Mouse (Mus musculus) embryonic stem cell, embryonic (primary cell): Measurements from ENCODE around the gene Pacs1.

Experiments
- CTCF ChIA-PET, 4 experiments: fragments of 300-600 bp in 2 of 4; fragments of 350-600 bp in 2 of 4; sonication (Branson Sonifier 250); formaldehyde crosslinking; loops; one replicate each; lab custom pipeline; 2022; ENCODE audit warnings: inconsistent platforms in 2 of 4; lab: Charles Lee
- POLR2A ChIA-PET, 4 experiments: fragments of 300-600 bp in 2 of 4; fragments of 350-600 bp in 2 of 4; sonication (Branson Sonifier 250); formaldehyde crosslinking; loops; one replicate each; lab custom pipeline; 2022; ENCODE audit warnings: antibody characterized with exemption in 4 of 4, inconsistent platforms in 1 of 4; lab: Charles Lee

Pacs1 gene

DNA sequence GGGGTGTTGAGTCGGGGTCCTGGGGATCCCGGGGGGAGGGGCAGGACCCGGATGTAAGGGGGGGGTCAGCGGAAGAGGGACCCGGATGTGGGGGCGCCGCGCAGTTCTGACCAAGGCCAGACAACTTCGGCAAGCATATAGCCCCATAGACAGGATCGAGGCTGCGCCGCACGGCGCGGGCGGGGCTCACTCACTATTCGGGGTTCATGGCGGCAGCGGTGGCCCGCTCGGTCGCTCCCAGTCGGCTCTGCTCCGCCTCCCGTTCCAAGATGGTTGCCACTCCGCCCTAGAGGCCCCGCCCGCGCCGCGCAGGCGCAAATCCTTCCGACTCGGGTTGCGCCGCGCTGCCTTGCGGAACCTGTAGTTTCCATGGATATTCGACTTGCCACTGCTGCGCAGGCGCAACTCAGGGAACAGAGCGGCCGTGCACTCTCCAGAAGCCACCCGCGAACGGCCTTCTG is 166.2 kb downstream of the Pacs1 start, which contains the start of gene Rab1b:
Gene Rab1b, minus strand, starts transcription at position 342 of the 461 bp plus-strand sequence.
- POLR2A ChIA-PET = interaction anchor here in 3 of 4 experiments (0.6 to 5.4 kb wide), 17 partner anchors 10 to 188 kb away, joined by 3 to 29 read pairs (median 5); partner anchors contain the start of genes Yif1a (in 3 of the 3), Klc2 (in 2 of the 3), Rin1 (in 1 of the 3) and Sf3b2 (in 1 of the 3)
- CTCF ChIA-PET = interaction anchor here (0.7 to 4.2 kb wide), 8 partner anchors 11 to 346 kb away, joined by 3 to 45 read pairs (median 4); partner anchors contain the start of genes Cd248 (in 1 of the 4), Klc2 (in 1 of the 4), Rin1 (in 1 of the 4) and Yif1a (in 1 of the 4)

DNA sequence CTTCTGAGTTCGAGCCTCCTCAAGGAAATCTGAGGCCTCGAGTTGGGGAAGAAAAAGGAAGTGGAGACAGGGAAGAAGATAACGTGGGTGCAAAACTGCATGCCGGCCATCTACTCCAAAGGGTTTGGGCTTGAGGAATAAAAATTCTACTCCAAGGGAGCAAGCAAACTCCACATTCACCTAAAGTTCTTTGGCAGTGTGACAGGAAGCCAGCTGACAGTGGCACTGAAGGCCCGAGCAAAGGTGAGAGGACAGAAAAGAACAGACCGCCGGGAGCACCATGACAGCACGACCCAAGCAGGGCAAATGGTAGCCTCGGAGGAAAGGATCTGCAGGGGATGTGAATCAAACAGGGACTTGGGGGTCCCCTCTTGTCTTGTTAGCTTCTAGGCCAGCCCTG is 166.8 kb downstream of the Pacs1 start:
- POLR2A ChIA-PET = interaction anchor here in 3 of 4 experiments (0.6 to 5.4 kb wide), 17 partner anchors 9 to 1260 kb away, joined by 3 to 29 read pairs (median 4); partner anchors contain the start of genes Klc2 (in 2 of the 3) and Yif1a (in 2 of the 3)
- CTCF ChIA-PET = interaction anchor here in 2 of 4 experiments (1.0 to 4.2 kb wide), 5 partner anchors 12 to 56 kb away, joined by 3 to 45 read pairs (median 5); partner anchors contain the start of genes Klc2 (in 1 of the 2), Rin1 (in 1 of the 2) and Yif1a (in 1 of the 2)

DNA sequence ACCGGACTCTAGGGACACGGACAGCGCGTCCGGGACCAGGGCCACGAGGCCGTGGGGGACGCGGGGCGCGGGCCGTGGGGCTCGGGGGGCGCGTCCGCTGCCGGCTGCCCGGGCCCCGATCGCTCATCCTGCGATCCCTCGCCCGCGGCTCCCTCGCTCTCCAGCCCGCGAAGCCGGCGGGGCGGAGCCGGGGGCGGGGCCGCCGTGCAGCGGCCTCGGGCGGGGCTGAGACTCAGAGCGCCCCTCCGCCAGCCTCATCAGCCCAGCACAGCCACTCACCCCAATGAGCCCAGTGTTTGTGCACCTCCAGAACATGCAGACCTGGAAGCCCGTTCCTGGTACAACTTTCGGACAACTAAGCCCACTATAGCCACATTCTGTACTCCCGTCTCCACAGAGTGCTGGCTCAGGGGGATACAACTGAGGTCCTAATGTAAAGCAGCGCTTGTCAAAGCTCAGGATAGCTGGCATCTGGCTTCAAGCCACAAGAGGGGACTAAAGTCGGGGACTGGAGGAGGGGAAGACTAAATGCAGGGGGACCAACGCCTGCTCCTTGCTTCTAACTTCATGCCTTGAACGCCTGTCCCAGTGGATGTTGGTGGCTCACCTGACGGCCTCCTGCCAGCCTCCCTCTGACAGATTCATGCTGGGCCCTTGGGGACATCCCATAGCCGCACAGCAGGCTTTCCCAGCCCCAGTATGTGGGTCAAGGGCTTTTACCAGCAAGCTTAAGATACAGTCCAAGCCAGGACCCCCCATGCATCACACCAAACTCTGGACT is 174.4 kb downstream of the Pacs1 start, which contains the start of gene Cnih2:
Gene Cnih2, minus strand, starts transcription at position 159 of the 781 bp plus-strand sequence.
- CTCF ChIA-PET = interaction anchor here in 1 of 4 experiments (1.0 to 1.3 kb wide), 3 partner anchors 18 to 44 kb away, joined by 3 to 4 read pairs (median 4); no protein-coding TSS in a partner anchor
- POLR2A ChIA-PET = interaction anchor here in 3 of 4 experiments (0.5 to 1.7 kb wide), 11 partner anchors 10 to 359 kb away, joined by 3 to 7 read pairs (median 4); partner anchors contain the start of genes Klc2 (in 1 of the 3), Tmem151a (in 1 of the 3) and Yif1a (in 1 of the 3)

DNA sequence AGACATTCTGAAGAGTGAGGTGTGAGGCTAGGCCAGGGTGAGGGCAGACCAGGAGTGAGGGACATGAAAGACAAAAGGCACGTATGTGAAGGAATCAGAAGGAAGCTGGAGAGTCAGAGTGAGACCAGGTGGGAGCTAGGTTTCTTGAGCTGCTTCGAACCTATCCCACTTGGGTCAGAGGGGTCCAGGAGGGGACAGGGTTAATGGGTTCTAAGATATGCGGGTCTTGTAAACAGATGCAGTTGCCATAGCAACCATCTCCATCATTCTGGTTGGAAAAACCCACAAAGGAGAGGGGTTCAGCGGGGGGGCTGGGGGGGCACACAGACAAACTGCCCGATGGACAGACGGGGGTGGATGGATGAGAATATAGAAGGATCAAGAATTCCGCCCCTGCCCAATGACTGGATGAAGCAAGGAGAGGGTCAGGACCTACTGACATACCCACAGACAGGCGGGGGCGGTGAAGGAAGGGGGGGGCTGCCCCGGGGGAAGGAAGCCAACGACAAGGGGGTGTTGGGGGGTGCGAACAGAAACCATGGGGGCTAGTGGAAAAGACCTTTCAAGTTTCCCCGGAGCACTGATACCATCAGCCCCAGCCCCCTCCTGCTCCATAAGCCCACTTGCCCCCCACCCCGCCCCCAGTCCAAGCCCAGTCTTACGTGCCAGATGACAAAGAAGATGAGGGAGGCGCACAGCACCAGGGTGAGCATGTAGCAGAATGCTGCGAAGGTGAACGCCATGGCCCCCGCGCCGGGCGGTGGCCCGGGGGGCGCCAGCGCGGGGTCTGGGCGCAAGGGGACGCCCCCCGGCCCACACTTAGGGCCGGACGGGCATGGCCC is 175.2 kb downstream of the Pacs1 start:
- POLR2A ChIA-PET = interaction anchor here in 3 of 4 experiments (0.6 to 2.0 kb wide), 12 partner anchors 9 to 587 kb away, joined by 3 to 7 read pairs (median 4); partner anchors contain the start of genes Yif1a (in 2 of the 3) and Rab1b (in 1 of the 3)

DNA sequence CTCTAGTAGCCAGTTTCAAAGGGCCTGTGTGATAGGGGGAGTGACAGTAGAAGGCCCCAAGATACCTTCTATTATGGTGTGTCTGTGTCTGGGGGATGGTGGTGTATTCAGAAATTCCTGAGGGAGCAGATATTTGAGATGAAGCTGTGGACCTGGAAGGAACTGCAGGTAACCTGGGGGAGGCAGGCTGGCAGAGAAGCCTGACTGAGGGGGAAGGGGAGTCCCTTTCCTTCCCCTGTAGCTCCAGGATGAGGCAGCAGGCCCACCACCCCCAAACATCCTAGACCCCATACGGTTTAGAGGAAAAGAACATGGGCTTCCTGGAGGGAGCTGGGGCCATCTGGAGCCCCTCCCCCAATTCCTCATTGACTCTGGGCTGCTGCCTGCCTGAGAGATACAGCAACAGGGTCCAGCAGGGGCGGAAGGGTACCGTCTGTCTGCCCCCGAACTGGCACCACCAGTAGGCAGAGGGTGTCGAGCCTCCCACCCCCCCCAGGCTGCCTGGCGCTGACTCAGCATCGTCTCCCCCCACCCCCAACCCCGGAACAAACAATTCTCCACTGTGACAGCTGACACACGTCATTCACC is 176.9 kb downstream of the Pacs1 start:
- ChIA-PET CTCF (interaction anchor here in 2 of 4 experiments (0.5 to 1.6 kb wide), 9 partner anchors 8 to 536 kb away, joined by 3 to 6 read pairs (median 4); partner anchors contain the start of genes Klc2 (in 1 of the 2) and Yif1a (in 1 of the 2)), POLR2A (interaction anchor here (0.6 to 4.6 kb wide), 21 partner anchors 8 to 399 kb away, joined by 3 to 29 read pairs (median 4); partner anchors contain the start of genes Klc2 (in 2 of the 4), Rab1b (in 2 of the 4) and Yif1a (in 1 of the 4))

More for the DNA sequence above, 175.2 kb downstream of the Pacs1 start:
- CTCF ChIA-PET = interaction anchor here in 2 of 4 experiments (0.6 to 1.5 kb wide), 3 partner anchors 9 to 20 kb away, joined by 3 to 5 read pairs (median 3); partner anchors contain the start of gene Yif1a (in 1 of the 2)

DNA sequence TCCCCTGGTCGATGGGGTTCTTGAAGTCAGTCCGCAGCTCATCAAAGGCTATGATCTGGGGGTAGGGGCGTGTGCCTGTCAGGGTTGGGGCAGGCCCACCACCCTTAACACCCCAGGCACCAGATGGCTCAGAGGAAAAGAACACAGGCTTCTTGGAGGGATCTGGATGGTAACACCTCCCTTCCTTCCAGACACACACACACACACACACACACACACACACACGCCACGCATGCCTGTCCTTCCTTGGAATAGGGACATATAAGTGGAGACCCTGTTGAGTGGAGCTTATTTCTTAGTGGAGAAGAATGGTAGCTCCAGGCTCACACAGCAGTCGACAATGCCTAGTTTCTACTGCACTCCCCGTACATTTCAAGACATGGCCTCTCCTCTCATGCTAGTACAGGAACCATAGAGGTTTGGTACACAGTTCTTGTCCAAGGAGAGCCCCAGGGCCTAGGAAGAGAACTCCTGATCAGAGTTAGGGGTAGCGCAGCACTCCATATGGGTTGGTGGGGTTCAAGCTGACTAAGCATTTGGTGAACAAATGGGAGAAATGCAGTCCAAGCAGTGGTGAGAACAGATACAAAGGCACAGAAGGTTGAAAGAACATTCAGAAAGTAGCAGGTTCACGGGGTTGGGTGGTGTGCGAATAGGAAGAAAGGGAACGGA is 178.0 kb downstream of the Pacs1 start:
- ChIA-PET POLR2A (interaction anchor here (0.5 to 4.6 kb wide), 19 partner anchors 8 to 675 kb away, joined by 3 to 29 read pairs (median 3); partner anchors contain the start of genes Rab1b (in 2 of the 4) and Klc2 (in 1 of the 4)), CTCF (interaction anchor here (0.5 to 1.6 kb wide), 13 partner anchors 13 to 537 kb away, joined by 3 to 6 read pairs (median 3); partner anchors contain the start of gene Klc2 (in 1 of the 4))

DNA sequence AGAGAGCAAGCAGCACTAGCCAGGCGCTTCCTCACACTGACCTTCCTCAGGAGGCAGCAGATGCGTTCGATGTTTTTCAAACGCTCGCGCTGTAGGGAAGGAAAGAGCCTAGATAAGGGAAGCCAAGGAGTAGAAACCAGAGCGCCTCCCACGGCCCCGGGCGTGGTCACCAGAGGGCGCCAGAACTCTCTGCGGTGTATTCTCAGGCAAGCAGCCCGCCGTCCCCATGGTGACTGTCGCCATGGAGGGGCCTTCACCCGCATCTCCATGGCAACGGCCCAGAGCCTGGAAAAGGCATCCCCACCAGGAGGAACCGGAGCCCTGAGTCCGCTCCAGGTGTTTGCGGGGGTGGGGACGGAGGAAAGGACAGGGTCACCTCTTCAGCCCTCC is 178.7 kb downstream of the Pacs1 start:
- POLR2A ChIA-PET = interaction anchor here in 3 of 4 experiments (0.8 to 4.6 kb wide), 10 partner anchors 9 to 676 kb away, joined by 3 to 29 read pairs (median 3); partner anchors contain the start of genes Rab1b (in 2 of the 3) and Klc2 (in 1 of the 3)
- CTCF ChIA-PET = interaction anchor here in 3 of 4 experiments (1.0 to 1.5 kb wide), 5 partner anchors 41 to 57 kb away, joined by 3 to 4 read pairs (median 3); no protein-coding TSS in a partner anchor

DNA sequence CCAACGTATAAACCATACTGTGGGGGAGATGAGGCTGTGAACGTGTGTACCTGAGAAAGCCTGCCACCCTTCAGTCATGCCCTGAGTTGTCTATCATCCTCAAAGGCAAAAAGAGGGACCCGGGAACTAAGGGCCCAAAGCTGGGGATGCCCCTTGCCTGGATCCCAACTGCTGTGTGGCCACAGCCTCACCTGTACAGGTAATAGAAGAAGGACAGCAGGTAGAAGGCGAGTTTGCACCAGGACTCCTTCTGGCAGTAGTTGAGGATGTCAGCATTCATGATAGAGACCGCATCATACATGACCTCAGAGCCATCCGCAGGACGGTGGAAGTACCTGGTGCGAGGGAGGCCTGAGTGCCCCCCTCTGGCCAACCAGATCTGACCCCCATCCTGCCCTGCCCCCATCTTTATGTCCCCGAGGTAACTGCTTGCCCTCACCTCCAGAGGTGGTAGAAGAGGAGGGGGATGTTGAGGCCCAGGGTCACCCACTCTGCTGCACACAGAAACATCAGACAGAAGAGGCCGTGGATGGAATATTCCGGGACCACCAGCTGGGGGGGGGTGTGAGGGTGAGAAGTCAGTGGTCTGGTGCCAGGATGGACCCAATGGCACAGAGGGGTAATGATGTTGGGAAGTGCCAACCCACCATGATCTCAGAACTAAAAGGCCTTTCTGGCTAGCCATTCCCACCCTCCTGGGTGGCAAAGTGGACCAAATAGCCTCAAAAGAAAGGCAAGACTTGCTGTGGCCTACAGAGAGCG is 179.3 kb downstream of the Pacs1 start:
- CTCF ChIA-PET = interaction anchor here in 1 of 4 experiments (1.2 to 1.3 kb wide), 2 partner anchors 24 to 40 kb away, joined by 3 to 4 read pairs; partner anchors contain the start of gene Klc2
- POLR2A ChIA-PET = interaction anchor here in 2 of 4 experiments (0.6 to 4.6 kb wide), 5 partner anchors 12 to 43 kb away, joined by 3 to 29 read pairs (median 5); partner anchors contain the start of genes Rab1b (in 1 of the 2) and Rin1 (in 1 of the 2)

DNA sequence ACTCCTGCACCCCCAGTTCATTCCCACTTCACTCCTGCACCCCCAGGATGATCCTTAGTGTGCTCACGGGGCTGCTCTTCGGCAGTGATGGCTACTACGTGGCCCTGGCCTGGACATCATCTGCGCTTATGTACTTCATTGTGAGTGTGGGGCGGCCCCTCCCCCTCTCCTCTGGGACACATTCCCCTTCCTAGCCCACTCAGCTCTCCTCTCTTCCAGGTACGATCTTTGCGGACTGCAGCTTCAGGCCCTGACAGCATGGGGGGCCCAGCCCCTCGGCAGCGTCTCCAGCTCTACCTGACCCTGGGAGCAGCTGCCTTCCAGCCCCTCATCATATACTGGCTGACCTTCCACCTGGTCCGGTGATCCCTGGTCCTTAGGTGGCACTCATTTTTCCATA is 180.8 kb downstream of the Pacs1 start:
- ChIA-PET CTCF (interaction anchor here in 2 of 4 experiments (0.9 to 1.5 kb wide), 2 partner anchors 17 to 20 kb away, joined by 3 to 6 read pairs; no protein-coding TSS in a partner anchor), POLR2A (interaction anchor here in 2 of 4 experiments (1.1 to 4.6 kb wide), 5 partner anchors 9 to 42 kb away, joined by 3 to 29 read pairs (median 5); partner anchors contain the start of genes Rab1b (in 1 of the 2) and Rin1 (in 1 of the 2))

DNA sequence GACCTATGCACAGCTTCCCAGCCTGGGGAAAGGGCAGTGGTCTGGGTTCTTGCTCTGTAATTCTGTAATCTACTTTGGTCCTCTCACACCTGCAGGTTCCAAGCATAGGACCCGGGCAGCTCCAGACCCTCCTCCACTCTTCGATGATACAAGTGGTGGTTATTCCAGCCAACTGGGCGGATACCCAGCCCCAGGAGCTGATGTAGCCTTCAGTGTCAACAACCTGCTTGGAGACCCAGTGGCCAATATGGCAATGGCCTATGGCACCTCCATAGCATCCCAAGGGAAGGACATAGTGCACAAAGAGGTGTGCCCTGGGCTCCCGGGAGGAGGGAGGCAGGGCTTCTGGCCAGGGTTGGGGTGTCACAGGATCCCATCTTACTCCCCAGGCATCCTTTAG is 183.6 kb downstream of the Pacs1 start:
- ChIA-PET POLR2A (interaction anchor here in 3 of 4 experiments (0.7 to 3.8 kb wide), 11 partner anchors 8 to 400 kb away, joined by 3 to 19 read pairs (median 5); partner anchors contain the start of genes AI837181 (in 1 of the 3), Cfl1 (in 1 of the 3), Drap1 (in 1 of the 3) and Rab1b (in 1 of the 3)), CTCF (interaction anchor here in 3 of 4 experiments (0.6 to 2.4 kb wide), 5 partner anchors 20 to 194 kb away, joined by 3 to 17 read pairs (median 4); no protein-coding TSS in a partner anchor)

DNA sequence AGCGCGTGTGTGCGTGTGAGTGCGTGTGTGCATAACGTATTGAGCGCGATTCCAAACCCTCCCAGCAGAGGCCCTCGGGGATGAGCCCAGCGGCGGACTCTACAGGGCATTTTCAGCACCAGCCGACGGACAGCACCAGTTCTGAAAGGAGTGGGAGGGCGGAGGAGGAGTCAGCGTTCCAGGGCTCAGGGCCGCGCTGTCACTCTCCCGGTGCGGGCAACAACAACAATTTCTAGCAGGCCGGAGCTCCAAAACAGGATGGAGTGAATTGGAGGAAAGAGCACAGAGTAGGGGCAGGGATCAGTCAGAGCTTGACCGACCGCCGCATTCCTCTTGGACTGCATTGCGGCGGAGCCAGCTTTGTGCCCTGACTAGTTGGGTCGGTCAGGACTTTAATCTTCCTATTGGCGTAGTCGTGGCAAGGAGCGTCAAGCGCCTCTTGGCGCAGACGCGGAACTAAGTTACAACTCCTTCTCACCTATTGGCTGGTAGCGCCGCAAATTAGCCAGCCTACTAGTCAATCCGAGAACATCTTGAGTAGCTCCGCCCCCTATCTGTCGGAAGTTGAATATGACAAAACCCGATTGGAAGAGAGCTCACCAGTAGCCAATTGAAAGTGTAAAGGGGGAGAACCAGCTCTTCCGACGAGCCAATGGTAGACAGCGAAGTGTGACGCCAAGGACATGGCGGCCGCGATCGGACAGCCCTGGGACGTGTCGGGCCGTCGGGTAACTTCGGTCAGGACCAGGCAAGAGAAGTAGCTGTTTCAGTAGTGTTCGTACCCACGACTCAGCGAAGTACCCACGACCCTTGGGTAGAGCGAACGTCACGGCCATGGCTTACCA is 184.8 kb downstream of the Pacs1 start, which contains the start of gene Yif1a:
Gene Yif1a, plus strand, starts transcription at position 655 of the 845 bp plus-strand sequence.
- POLR2A ChIA-PET = interaction anchor here (0.6 to 3.8 kb wide), 81 partner anchors 9 to 1073 kb away, joined by 3 to 27 read pairs (median 5); partner anchors contain the start of genes Rab1b (in 3 of the 4), Rin1 (in 3 of the 4), Cd248 (in 2 of the 4) and Cfl1 (in 2 of the 4)
- CTCF ChIA-PET = interaction anchor here (0.6 to 2.4 kb wide), 51 partner anchors 8 to 919 kb away, joined by 3 to 27 read pairs (median 4); partner anchors contain the start of genes Rin1 (in 2 of the 4), Brms1 (in 1 of the 4), Klc2 (in 1 of the 4) and Rab1b (in 1 of the 4)

DNA sequence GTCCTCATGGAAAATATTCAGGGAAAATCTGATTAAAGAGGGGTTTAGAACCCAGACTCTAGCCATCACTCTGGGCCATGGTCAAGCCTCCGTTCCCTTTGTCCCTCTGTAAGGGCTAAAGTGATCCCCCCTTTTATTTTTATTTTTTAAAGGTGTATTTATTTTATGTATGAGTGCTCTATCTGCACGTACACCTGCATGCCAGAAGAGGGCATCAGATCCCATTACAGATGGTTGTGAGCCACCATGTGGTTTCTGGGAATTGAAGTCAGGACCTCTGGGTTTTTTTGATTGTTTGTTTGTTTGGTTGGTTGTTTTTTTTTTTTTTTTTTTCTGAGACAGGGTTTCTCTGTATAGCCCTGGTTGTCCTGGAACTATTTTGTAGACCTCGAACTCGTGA is 186.4 kb downstream of the Pacs1 start:
- ChIA-PET POLR2A (interaction anchor here in 2 of 4 experiments (0.6 to 3.8 kb wide), 8 partner anchors 12 to 853 kb away, joined by 3 to 19 read pairs (median 4); partner anchors contain the start of genes AI837181 (in 1 of the 2), Cnih2 (in 1 of the 2), Drap1 (in 1 of the 2) and Rab1b (in 1 of the 2)), CTCF (interaction anchor here (0.5 to 1.3 kb wide), 6 partner anchors 11 to 97 kb away, joined by 3 to 5 read pairs (median 3); partner anchors contain the start of gene Rin1 (in 1 of the 4))
